Mouse (Mus musculus): ENCODE results near the gene Tyw1.

DNA sequence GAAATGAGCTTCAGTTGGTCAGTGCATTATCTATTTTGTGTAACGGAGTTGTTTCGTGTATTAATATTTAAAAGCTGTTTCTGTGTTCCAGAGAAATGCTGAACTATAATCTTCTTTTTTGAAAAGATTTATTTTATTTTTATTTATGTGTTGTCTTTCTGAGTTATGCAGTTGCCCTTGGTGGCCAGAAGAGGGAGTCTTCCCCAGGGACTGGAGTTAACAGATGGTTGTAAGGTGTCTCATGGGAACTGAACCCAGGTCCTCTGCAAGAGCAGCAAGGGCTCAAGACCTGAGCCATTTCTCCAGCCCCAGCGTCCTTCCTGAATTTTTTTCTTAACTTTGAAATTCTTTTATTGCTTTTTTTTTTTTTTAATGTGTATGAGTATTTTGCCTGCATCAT is 59.5 kb downstream of the Tyw1 start:
- TF ChIP-seq POLR2A (IDR thresholded peaks at IDR 0.05; ENCODE audit: low read depth, low read length) (no peak), CTCF (conservative IDR thresholded peaks at IDR 0.05; ENCODE audit: insufficient read depth, insufficient read length, low read depth, low read length) (no peak)
